Mouse (Mus musculus): ENCODE results near the gene Gm17728. TPM values are rescaled to one million over a fixed set of nuclear protein-coding genes. Genes with fewer than 3 reads are reported as not detected.

The Gm17728 gene
- polyA plus RNA-seq, 1 experiment from 2014 or later = not detected

Other genes with a start within 250 kb of the Gm17728 start
- not detected in 2 replicates for gene Pabpc6, start 247.7 kb downstream of the Gm17728 start, polyA plus RNA-seq (2015; fragmentation: Nextera tagmentation; extraction: Ambion mirVana)